Mouse (Mus musculus) embryonic facial prominence, embryonic 14.5 days (tissue): ENCODE results near the gene Iqschfp. TPM values are rescaled to one million over a fixed set of nuclear protein-coding genes. Genes with fewer than 3 reads are reported as not detected.

Experiments
- ATAC-seq: fragments of 200-750 bp; cut with Nextera tagmentation; 2 replicates; pipeline ENCODE4 v1.8.0; 2017; ENCODE audit warnings: low read depth, moderate number of reproducible peaks, moderate TSS enrichment
- DNase-seq: peaks from one replicate; pipeline ENCODE4 v3.0.0-alpha.2; 2015; ENCODE audit warnings: low spot score
- H3K27ac ChIP-seq: fragments of 300-500 bp; sonication (generic); replicated peaks from 2 replicates; pipeline ENCODE4 v1.5.1; 2014; ENCODE audit warnings: low read depth, mild to moderate bottlenecking, low read length, moderate library complexity
- H3K27me3 ChIP-seq: fragments of 300-500 bp; sonication (generic); replicated peaks from 2 replicates; pipeline ENCODE4 v1.6.1; 2014; ENCODE audit warnings: low read length; ENCODE audit not compliant: control insufficient read depth, insufficient read depth
- H3K36me3 ChIP-seq: fragments of 300-500 bp; sonication (generic); 2 replicates; pipeline ENCODE4 v1.6.1; 2014; ENCODE audit warnings: low read length, mixed read lengths; ENCODE audit not compliant: control insufficient read depth, insufficient read depth
- H3K4me1 ChIP-seq: fragments of 300-500 bp; sonication (generic); 2 replicates; pipeline ENCODE4 v1.6.1; 2014; ENCODE audit warnings: antibody characterized with exemption, low read length; ENCODE audit not compliant: control insufficient read depth, insufficient read depth
- H3K4me2 ChIP-seq: fragments of 300-500 bp; sonication (generic); 2 replicates; pipeline ENCODE4 v1.6.1; 2014; ENCODE audit warnings: low read depth, mild to moderate bottlenecking, low read length, moderate library complexity, mixed read lengths
- H3K4me3 ChIP-seq: fragments of 300-500 bp; sonication (generic); 2 replicates; pipeline ENCODE4 v1.5.1; 2014; ENCODE audit warnings: low read depth, mild to moderate bottlenecking, low read length
- H3K9ac ChIP-seq: fragments of 300-500 bp; sonication (generic); 2 replicates; pipeline ENCODE4 v1.6.1; 2014; ENCODE audit warnings: low read depth, mild to moderate bottlenecking, low read length, moderate library complexity, mixed read lengths
- H3K9me3 ChIP-seq: fragments of 300-500 bp; sonication (generic); 2 replicates; pipeline ENCODE4 v1.6.1; 2016; ENCODE audit warnings: low read length; ENCODE audit not compliant: control insufficient read depth
- WGBS: fragments of 180-500 bp; shearing (Covaris S2); extraction: QIAGEN DNeasy Blood & Tissue Kit; methylation state at CpG from one replicate; pipeline ENCODE4 v1.1.7; 2014; 5-methylcytosine and 5-hydroxymethylcytosine counted together
- polyA plus RNA-seq: library from polyadenylated mRNA; unstranded; fragments of >200 nt; fragmentation: Nextera tagmentation; extraction: Ambion mirVana; gene quantifications from 2 replicates; pipeline ENCODE4 v1.2.1, GENCODE M21; 2014

Iqschfp gene
- polyA plus RNA-seq, 1 experiment from 2014 or later, result 1.2 TPM

DNA sequence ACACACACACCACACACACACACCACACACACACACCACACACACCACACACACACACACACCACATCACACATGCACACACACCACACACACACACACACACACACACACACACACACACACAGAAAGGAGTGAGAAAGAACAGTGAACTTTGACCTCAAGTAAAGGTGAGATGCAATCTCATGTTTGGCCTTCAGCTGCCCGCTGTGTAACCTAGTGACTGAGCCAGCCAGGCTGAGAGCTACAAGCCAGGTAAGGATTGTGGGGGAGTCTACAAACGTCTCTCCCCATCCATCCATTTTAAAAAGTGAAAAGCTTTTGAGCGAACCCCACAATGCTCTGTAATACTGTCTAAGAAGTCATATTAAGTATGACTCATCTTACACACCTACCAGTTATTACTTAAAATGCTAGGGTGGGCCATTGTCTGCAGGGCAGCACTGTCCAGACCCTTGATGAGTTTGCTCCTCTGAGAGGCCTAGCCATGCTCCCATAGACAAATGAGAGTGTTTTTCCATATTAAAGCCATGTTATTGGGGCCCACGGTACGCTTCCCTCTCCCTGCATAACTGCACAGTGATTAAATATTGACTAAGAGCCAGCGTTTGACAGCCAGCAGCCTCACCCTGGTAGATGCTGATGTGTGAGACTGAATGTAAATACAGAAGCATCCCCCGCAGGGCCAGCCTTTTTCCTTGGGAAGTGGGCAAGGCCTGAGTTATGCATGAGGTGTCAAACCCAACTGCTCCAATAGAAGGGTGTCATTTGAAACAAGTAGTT, 621.5 kb downstream of the Iqschfp start:
- DNase-seq, result peak; percentile 22
- 65% methylated on average over 7 of the region's 7 CpGs for WGBS

DNA sequence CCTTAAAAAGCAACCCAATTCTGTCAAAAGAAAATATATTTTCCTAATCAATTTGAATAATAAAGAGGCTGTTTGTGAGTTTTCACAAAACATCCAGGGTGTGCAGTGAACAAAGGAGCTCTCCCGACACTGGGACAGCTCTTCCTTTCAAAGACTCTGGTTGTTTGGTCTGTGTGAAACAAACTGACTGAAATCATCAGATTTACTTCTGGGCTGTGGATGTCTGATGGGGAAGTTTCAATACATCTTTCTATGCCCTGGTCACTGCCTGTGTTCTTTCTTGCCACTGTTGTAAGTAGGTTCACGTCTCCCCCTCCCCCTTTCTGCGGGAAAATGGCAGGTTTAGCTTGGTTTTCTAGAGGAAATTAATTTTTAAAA, 622.1 kb downstream of the Iqschfp start:
- ATAC-seq, result no peak
- Histone ChIP-seq H3K9ac (no peak overlapping the region), H3K27me3 (no peaks in the 10 kb centered on the region), H3K4me2 (no peak overlapping the region), H3K4me3 (no peak overlapping the region), H3K4me1 (no peaks in the 10 kb centered on the region; the same call in 1 of the 2 replicates), H3K27ac (no peak overlapping the region), H3K36me3 (no peaks in the 10 kb centered on the region), H3K9me3 (no peaks in the 10 kb centered on the region)
- no peak for DNase-seq
- 82% methylated on average over 3 of the region's 3 CpGs for WGBS

More for the DNA sequence above, 621.5 kb downstream of the Iqschfp start:
- Histone ChIP-seq H3K9ac (no peak overlapping the region), H3K4me2 (no peak overlapping the region), H3K4me3 (no peak overlapping the region), H3K4me1 (peaks cover 3% of the 10 kb centered on the region), H3K36me3 (no peaks in the 10 kb centered on the region), H3K27ac (no peak overlapping the region), H3K27me3 (no peaks in the 10 kb centered on the region), H3K9me3 (no peaks in the 10 kb centered on the region)
- no peak for ATAC-seq

DNA sequence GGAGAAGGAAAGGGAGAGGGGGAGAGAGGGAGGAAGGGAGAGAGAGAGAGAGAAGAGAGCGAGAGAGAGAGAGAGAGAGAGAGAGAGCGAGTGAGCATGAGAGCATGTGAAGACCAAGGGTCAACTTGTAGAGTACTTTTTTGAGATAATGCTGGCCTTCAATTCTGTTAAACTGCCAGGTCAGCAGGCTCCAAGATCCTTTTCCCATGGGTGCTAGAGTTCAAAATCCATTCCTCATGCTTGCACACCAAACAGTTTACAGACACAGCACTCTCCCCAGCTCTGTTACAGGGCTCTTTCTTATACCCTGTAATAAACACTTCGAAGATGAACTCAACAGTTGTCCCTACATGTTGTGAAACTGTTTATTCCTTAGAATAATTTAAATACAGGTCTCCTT, 622.7 kb downstream of the Iqschfp start:
- ATAC-seq (no peak), DNase-seq (no peak)
- Histone ChIP-seq H3K9ac (no peak overlapping the region), H3K36me3 (no peaks in the 10 kb centered on the region), H3K9me3 (no peaks in the 10 kb centered on the region), H3K4me2 (no peak overlapping the region), H3K4me3 (no peak overlapping the region), H3K27me3 (no peaks in the 10 kb centered on the region), H3K4me1 (no peaks in the 10 kb centered on the region; the same call in 1 of the 2 replicates), H3K27ac (no peak overlapping the region)
- WGBS, result 89% methylated on average over 3 of the region's 3 CpGs

GRCm38 (mm10) chr3:68516393-68517081, 624.5 kb downstream of the Iqschfp start:
- Histone ChIP-seq H3K9ac (no peak overlapping the region), H3K36me3 (no peaks in the 10 kb centered on the region), H3K4me3 (no peak overlapping the region), H3K27ac (no peak overlapping the region), H3K4me1 (no peaks in the 10 kb centered on the region; the same call in 1 of the 2 replicates), H3K4me2 (no peak overlapping the region), H3K9me3 (no peaks in the 10 kb centered on the region), H3K27me3 (no peaks in the 10 kb centered on the region)
- 84% methylated on average over 12 of the region's 12 CpGs for WGBS
- DNase-seq (peak; percentile 54), ATAC-seq (peak; percentile 57; the same call in 1 of the 2 replicates)

- Histone ChIP-seq H3K27me3 (no peaks in the 10 kb centered on the region), H3K9ac (no peak overlapping the region), H3K4me1 (no peaks in the 10 kb centered on the region), H3K27ac (no peak overlapping the region), H3K4me2 (no peak overlapping the region), H3K9me3 (no peaks in the 10 kb centered on the region), H3K4me3 (no peak overlapping the region), H3K36me3 (no peaks in the 10 kb centered on the region)
- ATAC-seq (no peak), DNase-seq (peak; percentile 30)
- WGBS, result 44% methylated on average over 7 of the region's 7 CpGs
Observed at GRCm38 (mm10) chr3:68517236-68517635, 625.2 kb downstream of the Iqschfp start.

- Histone ChIP-seq H3K4me2 (no peak overlapping the region), H3K36me3 (no peaks in the 10 kb centered on the region), H3K4me3 (no peak overlapping the region), H3K27me3 (no peaks in the 10 kb centered on the region), H3K9ac (no peak overlapping the region), H3K27ac (no peak overlapping the region), H3K4me1 (no peaks in the 10 kb centered on the region), H3K9me3 (no peaks in the 10 kb centered on the region)
- ATAC-seq, result no peak
- 83% methylated on average over 8 of the region's 8 CpGs for WGBS
- DNase-seq, result no peak
Observed at GRCm38 (mm10) chr3:68518041-68518440, 626.0 kb downstream of the Iqschfp start.

- no peaks in the 10 kb centered on the region for H3K9me3 ChIP-seq
- 91% methylated on average over 5 of the region's 5 CpGs for WGBS
- no peaks in the 10 kb centered on the region for H3K4me1 ChIP-seq
- no peaks in the 10 kb centered on the region for H3K36me3 ChIP-seq
- H3K9ac ChIP-seq, result no peak overlapping the region
- H3K4me3 ChIP-seq, result no peak overlapping the region
- H3K4me2 ChIP-seq, result no peak overlapping the region
- H3K27me3 ChIP-seq, result no peaks in the 10 kb centered on the region
- no peak for ATAC-seq
- H3K27ac ChIP-seq, result no peak overlapping the region
- DNase-seq, result no peak
Observed at GRCm38 (mm10) chr3:68518586-68518985, 626.6 kb downstream of the Iqschfp start.

DNA sequence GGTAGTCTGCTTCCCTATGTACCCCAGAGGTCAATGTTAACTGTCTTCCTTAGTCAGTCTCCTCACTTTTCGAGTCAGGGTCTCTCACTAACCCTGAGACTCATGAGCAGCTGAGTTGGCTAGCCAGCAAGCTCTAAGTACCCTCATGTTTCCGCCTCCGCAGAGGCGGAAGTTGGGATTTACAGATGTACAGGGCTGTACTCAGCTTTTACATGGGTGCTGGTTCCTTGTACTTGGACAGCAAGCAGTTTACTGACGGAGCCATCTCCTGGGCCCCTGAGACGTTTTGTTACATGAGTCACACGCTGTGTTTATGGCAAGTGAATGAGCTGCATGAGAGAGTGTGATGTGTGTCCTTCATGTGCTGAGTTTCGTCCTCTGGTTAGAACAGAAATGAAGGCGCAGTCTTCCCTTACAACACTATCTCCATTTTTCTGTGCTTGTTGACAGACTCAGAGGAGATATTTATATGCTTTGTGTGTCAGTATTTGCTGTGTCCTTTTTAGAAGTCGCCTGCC, 633.4 kb downstream of the Iqschfp start:
- no peak overlapping the region for H3K4me3 ChIP-seq
- no peaks in the 10 kb centered on the region for H3K36me3 ChIP-seq
- no peak overlapping the region for H3K4me2 ChIP-seq
- ATAC-seq (no peak), DNase-seq (no peak)
- no peaks in the 10 kb centered on the region for H3K4me1 ChIP-seq
- H3K9ac ChIP-seq, result no peak overlapping the region
- H3K27me3 ChIP-seq, result no peaks in the 10 kb centered on the region
- 91% methylated on average over 10 of the region's 10 CpGs for WGBS
- H3K27ac ChIP-seq, result no peak overlapping the region
- H3K9me3 ChIP-seq, result no peaks in the 10 kb centered on the region
